Mouse (Mus musculus): Measurements from ENCODE around the gene Ctxn2. TPM values are rescaled to one million over a fixed set of nuclear protein-coding genes. Genes with fewer than 3 reads are reported as not detected.
"Not testable (repeated sequence)": the region's sequence is repeated elsewhere in the genome, so short reads cannot be mapped to it uniquely, and the experiment has no call there.

Ctxn2 gene
- polyA plus RNA-seq (2012; rRNA removed) (not detected in 2 replicates), polyA plus RNA-seq (2014; fragmentation: Nextera tagmentation; extraction: Ambion mirVana) (not detected in 2 replicates)

- H3K27ac ChIP-seq (replicated peaks; ENCODE audit: low read depth, low read length), result no peak within 1 kb of the TSS
- 1% methylated on average over 39 of the region's 39 CpGs for WGBS
- 0 out of 2 replicates have a peak within 1 kb of the TSS, but pooled peaks have one; percentile 3 for H3K9ac ChIP-seq (ENCODE audit: low read depth, low read length, severe bottlenecking)
- DNase-seq (ENCODE audit: low spot score) (peak; percentile 72), ATAC-seq (ENCODE audit: low FRiP score, low read depth) (no peak)
- no peak for TF ChIP-seq POLR2A (IDR thresholded peaks at IDR 0.05; ENCODE audit: borderline replicate concordance, extremely low read depth, insufficient read depth, insufficient read length)
- peaks cover 5% of the 10 kb centered on the region for H3K4me1 ChIP-seq (ENCODE audit: control insufficient read depth, insufficient read depth, low read length)
- peak within 1 kb of the TSS; percentile 22 for H3K4me3 ChIP-seq (replicated peaks; ENCODE audit: low read length)
- H3K36me3 ChIP-seq (ENCODE audit: control insufficient read depth, insufficient read depth, low read length), result no peaks in the 10 kb centered on the region
- H3K4me2 ChIP-seq (replicated peaks; ENCODE audit: low read depth, low read length, severe bottlenecking), result peak within 1 kb of the TSS; percentile 65
- H3K27me3 ChIP-seq (ENCODE audit: control insufficient read depth, insufficient read depth, low read length), result peaks cover 6% of the 10 kb centered on the region; the same call in 1 of the 2 replicates
- no peaks in the 10 kb centered on the region for H3K9me3 ChIP-seq (ENCODE audit: control insufficient read depth, low read length)
These were observed at the start of gene Ctxn2 for GRCm38 (mm10) chr2:125135903-125136811. Gene Ctxn2, plus strand, starts transcription at chr2:125136692.

- Histone ChIP-seq H3K27ac (replicated peaks; ENCODE audit: low read depth, low read length) (no peak overlapping the region), H3K4me3 (replicated peaks; ENCODE audit: low read length) (no peak overlapping the region), H3K9me3 (ENCODE audit: control insufficient read depth, low read length) (no peaks in the 10 kb centered on the region), H3K27me3 (ENCODE audit: control insufficient read depth, insufficient read depth, low read length) (no peaks in the 10 kb centered on the region), H3K4me2 (replicated peaks; ENCODE audit: low read depth, low read length, severe bottlenecking) (no peak overlapping the region), H3K36me3 (ENCODE audit: control insufficient read depth, insufficient read depth, low read length) (peaks cover 49% of the 10 kb centered on the region), H3K4me1 (ENCODE audit: control insufficient read depth, insufficient read depth, low read length) (0 out of 2 replicates have a peak, but pooled peaks cover 4% of the 10 kb centered on the region), H3K9ac (ENCODE audit: low read depth, low read length, severe bottlenecking) (no peak overlapping the region)
- WGBS, result 93% methylated on average over 7 of the region's 7 CpGs
- DNase-seq (ENCODE audit: low spot score) (no peak), ATAC-seq (ENCODE audit: low FRiP score, low read depth) (no peak)
- no peak for TF ChIP-seq POLR2A (IDR thresholded peaks at IDR 0.05; ENCODE audit: borderline replicate concordance, extremely low read depth, insufficient read depth, insufficient read length)
These were observed 47.7 kb upstream of the Ctxn2 start for GRCm38 (mm10) chr2:125088757-125089156.

- not testable (repeated sequence) for ATAC-seq (ENCODE audit: low FRiP score, low read depth); H3K27me3 ChIP-seq (ENCODE audit: control insufficient read depth, insufficient read depth, low read length); H3K9ac ChIP-seq (ENCODE audit: low read depth, low read length, severe bottlenecking); DNase-seq (ENCODE audit: low spot score); H3K27ac ChIP-seq (replicated peaks; ENCODE audit: low read depth, low read length); H3K4me1 ChIP-seq (ENCODE audit: control insufficient read depth, insufficient read depth, low read length); H3K9me3 ChIP-seq (ENCODE audit: control insufficient read depth, low read length); H3K4me2 ChIP-seq (replicated peaks; ENCODE audit: low read depth, low read length, severe bottlenecking); H3K4me3 ChIP-seq (replicated peaks; ENCODE audit: low read length)
- WGBS, result 84% methylated on average over 3 of the region's 3 CpGs
- peaks cover 54% of the 10 kb centered on the region for H3K36me3 ChIP-seq (ENCODE audit: control insufficient read depth, insufficient read depth, low read length)
These were observed 44.4 kb upstream of the Ctxn2 start for GRCm38 (mm10) chr2:125092123-125092522.

GRCm38 (mm10) chr2:125104491-125104890 lies 32.0 kb upstream of the Ctxn2 start:
- 97% methylated on average over 13 of the region's 13 CpGs for WGBS
- H3K27me3 ChIP-seq (ENCODE audit: control insufficient read depth, insufficient read depth, low read length); H3K4me3 ChIP-seq (replicated peaks; ENCODE audit: low read length); H3K9ac ChIP-seq (ENCODE audit: low read depth, low read length, severe bottlenecking); DNase-seq (ENCODE audit: low spot score); H3K9me3 ChIP-seq (ENCODE audit: control insufficient read depth, low read length); H3K4me1 ChIP-seq (ENCODE audit: control insufficient read depth, insufficient read depth, low read length); ATAC-seq (ENCODE audit: low FRiP score, low read depth); H3K27ac ChIP-seq (replicated peaks; ENCODE audit: low read depth, low read length); H3K4me2 ChIP-seq (replicated peaks; ENCODE audit: low read depth, low read length, severe bottlenecking): not testable (repeated sequence)
- peaks cover 54% of the 10 kb centered on the region for H3K36me3 ChIP-seq (ENCODE audit: control insufficient read depth, insufficient read depth, low read length)

GRCm38 (mm10) chr2:125106536-125106935 lies 30.0 kb upstream of the Ctxn2 start:
- not testable (repeated sequence) for ATAC-seq (ENCODE audit: low FRiP score, low read depth); H3K4me2 ChIP-seq (replicated peaks; ENCODE audit: low read depth, low read length, severe bottlenecking); H3K9ac ChIP-seq (ENCODE audit: low read depth, low read length, severe bottlenecking); H3K27ac ChIP-seq (replicated peaks; ENCODE audit: low read depth, low read length); H3K4me1 ChIP-seq (ENCODE audit: control insufficient read depth, insufficient read depth, low read length); H3K27me3 ChIP-seq (ENCODE audit: control insufficient read depth, insufficient read depth, low read length); H3K9me3 ChIP-seq (ENCODE audit: control insufficient read depth, low read length); H3K4me3 ChIP-seq (replicated peaks; ENCODE audit: low read length); DNase-seq (ENCODE audit: low spot score)
- WGBS, result 97% methylated on average over 4 of the region's 4 CpGs
- peaks cover 40% of the 10 kb centered on the region for H3K36me3 ChIP-seq (ENCODE audit: control insufficient read depth, insufficient read depth, low read length)
